Mouse (Mus musculus): ENCODE measurements at regions not wholly inside any gene's neighbourhood (a gene's known extent, or its start where the extent isn't known, plus 50 kb on each side); places are given as distances from the start of the nearest gene placed in this dataset.
A peak's percentile ranks its signal among the peaks of the same experiment; 100 is the strongest.

- no peaks in the 10 kb centered on the region for H3K36me3 ChIP-seq (replicated peaks; ENCODE audit: control insufficient read depth, insufficient read depth, low read length)
- TF ChIP-seq CTCF (IDR thresholded peaks at IDR 0.05; ENCODE audit: low read depth) (no peak), EP300 (IDR thresholded peaks at IDR 0.05; ENCODE audit: low read depth) (no peak)
Observed at GRCm38 (mm10) chr15:86925081-86925749, 618.9 kb upstream of the Fam19a5 start.

DNA sequence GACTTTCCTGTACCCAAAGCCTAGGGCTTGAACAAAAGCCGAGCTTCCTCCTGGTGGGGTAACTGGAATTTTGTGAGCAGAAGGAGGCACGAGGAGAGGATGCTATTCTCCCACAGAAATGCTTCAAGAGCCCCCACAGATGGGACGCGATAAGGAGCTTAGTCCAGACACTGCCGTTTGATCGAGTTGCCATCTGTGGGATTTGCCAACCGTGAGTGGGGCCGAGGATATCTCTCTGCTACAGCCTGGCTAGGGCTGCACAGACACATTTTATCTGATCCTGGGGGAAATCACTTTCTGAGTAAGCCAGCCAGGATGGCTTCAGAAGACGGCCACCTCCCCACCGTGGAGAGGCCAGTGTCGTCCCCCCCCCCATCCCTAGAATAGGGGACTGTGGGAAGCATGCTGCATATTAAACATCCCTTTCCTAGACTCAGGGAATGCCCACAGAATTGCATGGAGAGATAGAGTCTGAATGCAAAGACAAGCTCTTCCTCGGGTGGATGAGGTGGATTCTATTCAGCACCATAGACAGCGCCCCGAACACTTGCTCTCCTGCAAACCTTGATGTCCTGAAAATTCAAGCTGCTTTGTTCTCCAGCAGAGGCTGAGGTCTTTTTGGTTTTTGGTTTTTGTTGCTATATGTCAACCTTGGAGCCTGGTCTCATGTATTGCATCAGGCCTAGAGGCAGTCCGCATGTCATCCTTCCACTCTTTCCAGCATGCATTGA lies 611.6 kb upstream of the Fam19a5 start:
- Histone ChIP-seq H3K4me1 (ENCODE audit: control insufficient read depth, insufficient read depth) (no peaks in the 10 kb centered on the region), H3K9ac (replicated peaks; ENCODE audit: low read depth, low read length) (no peak overlapping the region), H3K9me3 (replicated peaks; ENCODE audit: control insufficient read depth, low read length) (no peaks in the 10 kb centered on the region), H3K4me2 (ENCODE audit: low read depth, low read length) (no peak overlapping the region), H3K27me3 (ENCODE audit: control insufficient read depth, insufficient read depth, low read length) (no peaks in the 10 kb centered on the region), H3K36me3 (replicated peaks; ENCODE audit: control insufficient read depth, insufficient read depth, low read length) (no peaks in the 10 kb centered on the region), H3K27ac (ENCODE audit: low read depth) (no peak overlapping the region), H3K4me3 (ENCODE audit: low read depth, low read length) (no peak overlapping the region)
- 46% methylated on average over 15 of the region's 15 CpGs for whole genome bisulfite sequencing
- TF ChIP-seq EP300 (IDR thresholded peaks at IDR 0.05; ENCODE audit: low read depth), result no peak
- TF ChIP-seq CTCF (IDR thresholded peaks at IDR 0.05; ENCODE audit: low read depth), result no peak
- peak; percentile 11 for DNase-seq (ENCODE audit: low spot score)
- ATAC-seq (ENCODE audit: insufficient read depth, low read depth), result no peak

More at GRCm38 (mm10) chr15:86925081-86925749, 618.9 kb upstream of the Fam19a5 start:
- H3K27me3 ChIP-seq (ENCODE audit: control insufficient read depth, insufficient read depth, low read length), result no peaks in the 10 kb centered on the region
- no peaks in the 10 kb centered on the region for H3K9me3 ChIP-seq (replicated peaks; ENCODE audit: control insufficient read depth, low read length)
- no peaks in the 10 kb centered on the region for H3K4me1 ChIP-seq (ENCODE audit: control insufficient read depth, insufficient read depth)
- H3K4me3 ChIP-seq (ENCODE audit: low read depth, low read length), result no peak overlapping the region
- H3K4me2 ChIP-seq (ENCODE audit: low read depth, low read length), result no peak overlapping the region
- no peak overlapping the region for H3K9ac ChIP-seq (replicated peaks; ENCODE audit: low read depth, low read length)
- ATAC-seq (ENCODE audit: insufficient read depth, low read depth) (no peak), DNase-seq (ENCODE audit: low spot score) (no peak)
- H3K27ac ChIP-seq (ENCODE audit: low read depth), result no peak overlapping the region
- 18% methylated on average over 17 of the region's 17 CpGs for WGBS

DNA sequence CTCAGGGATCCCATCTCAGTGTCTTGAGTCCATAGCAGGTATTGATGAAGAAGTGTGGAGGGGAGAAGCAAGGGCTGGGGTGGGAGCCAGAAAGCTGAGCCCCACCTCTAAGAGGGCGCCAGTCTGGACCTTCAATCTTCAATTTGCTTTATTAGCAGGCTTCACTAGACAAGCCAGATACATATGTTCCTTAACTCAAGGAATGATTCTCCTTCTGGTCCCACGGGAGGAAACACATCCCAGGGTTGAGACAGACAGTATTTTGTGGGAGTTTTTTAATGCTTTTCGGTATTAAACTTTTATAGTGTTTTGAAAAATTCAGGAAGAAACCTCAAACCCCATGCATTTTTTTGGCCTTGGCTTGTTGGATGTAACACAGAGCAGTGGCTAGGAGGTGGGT lies 606.7 kb upstream of the Fam19a5 start:
- Histone ChIP-seq H3K4me1 (ENCODE audit: control insufficient read depth, insufficient read depth) (no peaks in the 10 kb centered on the region), H3K36me3 (replicated peaks; ENCODE audit: control insufficient read depth, insufficient read depth, low read length) (no peaks in the 10 kb centered on the region), H3K4me2 (ENCODE audit: low read depth, low read length) (no peak overlapping the region), H3K4me3 (ENCODE audit: low read depth, low read length) (no peak overlapping the region), H3K9ac (replicated peaks; ENCODE audit: low read depth, low read length) (no peak overlapping the region), H3K9me3 (replicated peaks; ENCODE audit: control insufficient read depth, low read length) (no peaks in the 10 kb centered on the region), H3K27ac (ENCODE audit: low read depth) (no peak overlapping the region), H3K27me3 (ENCODE audit: control insufficient read depth, insufficient read depth, low read length) (no peaks in the 10 kb centered on the region)
- TF ChIP-seq EP300 (IDR thresholded peaks at IDR 0.05; ENCODE audit: low read depth), result no peak
- no peak for TF ChIP-seq CTCF (IDR thresholded peaks at IDR 0.05; ENCODE audit: low read depth)
- no peak for ATAC-seq (ENCODE audit: insufficient read depth, low read depth)
- DNase-seq (ENCODE audit: low spot score), result no peak
- WGBS, result 61% methylated on average over 3 of the region's 3 CpGs

GRCm38 (mm10) chr15:86944529-86944928 lies 599.6 kb upstream of the Fam19a5 start:
- Histone ChIP-seq H3K9ac (replicated peaks; ENCODE audit: low read depth, low read length) (no peak overlapping the region), H3K4me3 (ENCODE audit: low read depth, low read length) (no peak overlapping the region), H3K4me2 (ENCODE audit: low read depth, low read length) (no peak overlapping the region), H3K9me3 (replicated peaks; ENCODE audit: control insufficient read depth, low read length) (no peaks in the 10 kb centered on the region), H3K27me3 (ENCODE audit: control insufficient read depth, insufficient read depth, low read length) (no peaks in the 10 kb centered on the region), H3K4me1 (ENCODE audit: control insufficient read depth, insufficient read depth) (no peaks in the 10 kb centered on the region), H3K27ac (ENCODE audit: low read depth) (no peak overlapping the region), H3K36me3 (replicated peaks; ENCODE audit: control insufficient read depth, insufficient read depth, low read length) (no peaks in the 10 kb centered on the region)
- 81% methylated on average over 7 of the region's 7 CpGs for WGBS
- ATAC-seq (ENCODE audit: insufficient read depth, low read depth) (no peak), DNase-seq (ENCODE audit: low spot score) (no peak)
- TF ChIP-seq EP300 (IDR thresholded peaks at IDR 0.05; ENCODE audit: low read depth), result no peak
- TF ChIP-seq CTCF (IDR thresholded peaks at IDR 0.05; ENCODE audit: low read depth), result no peak

GRCm38 (mm10) chr15:86952593-86952992 lies 591.5 kb upstream of the Fam19a5 start:
- no peak for DNase-seq (ENCODE audit: low spot score)
- no peak overlapping the region for H3K9ac ChIP-seq (replicated peaks; ENCODE audit: low read depth, low read length)
- H3K27ac ChIP-seq (ENCODE audit: low read depth), result no peak overlapping the region
- no peaks in the 10 kb centered on the region for H3K4me1 ChIP-seq (ENCODE audit: control insufficient read depth, insufficient read depth)
- H3K4me2 ChIP-seq (ENCODE audit: low read depth, low read length), result no peak overlapping the region
- no peaks in the 10 kb centered on the region for H3K27me3 ChIP-seq (ENCODE audit: control insufficient read depth, insufficient read depth, low read length)
- H3K36me3 ChIP-seq (replicated peaks; ENCODE audit: control insufficient read depth, insufficient read depth, low read length), result no peaks in the 10 kb centered on the region
- H3K4me3 ChIP-seq (ENCODE audit: low read depth, low read length), result no peak overlapping the region
- no peaks in the 10 kb centered on the region for H3K9me3 ChIP-seq (replicated peaks; ENCODE audit: control insufficient read depth, low read length)
- ATAC-seq (ENCODE audit: insufficient read depth, low read depth), result no peak
- 53% methylated on average over 5 of the region's 5 CpGs for WGBS
- no peak for TF ChIP-seq EP300 (IDR thresholded peaks at IDR 0.05; ENCODE audit: low read depth)

Data from heart, postnatal 0 days (tissue).